In the genomic region with DNA sequence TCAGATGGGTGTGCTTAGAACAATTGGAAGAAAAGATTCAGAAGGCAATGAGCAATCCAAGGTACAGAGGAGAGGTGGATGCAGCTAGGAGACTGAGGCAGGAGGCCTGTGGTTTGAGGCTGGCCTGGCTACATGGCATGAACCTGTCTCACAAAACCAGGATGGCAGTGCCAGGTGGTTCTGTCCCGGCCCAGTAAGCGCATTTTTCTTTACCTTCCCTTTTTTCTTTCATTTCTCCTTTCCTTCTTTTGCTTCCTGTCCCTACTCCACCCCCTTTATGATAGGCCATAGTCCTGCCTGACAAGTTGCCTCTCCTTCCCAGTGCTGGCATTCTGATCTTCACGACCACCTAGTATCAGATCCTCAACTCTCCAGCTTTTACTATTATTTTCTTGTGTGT, we compare ENCODE assay signal across 27 mouse cellular contexts. TPM values are rescaled to one million over a fixed set of nuclear protein-coding genes. Genes with fewer than 3 reads are reported as not detected.
DNase-seq lines count a peak whose midpoint lies in the region; ATAC-seq and TF ChIP-seq lines count a peak whose summit lies in the region.
"Had no signal": no experiment of that assay in that cellular context is flagged by ENCODE, and none has a peak within 500 bp of the region (broad histone marks: within the 10 kb centered on the region; RNA-seq: fewer than 3 reads in every experiment).

No protein-coding gene starts in this region.

- no peak overlapping the region for H3K9ac ChIP-seq in liver, embryonic 13.5 days
- H3K9ac ChIP-seq: embryonic facial prominence, embryonic 13.5 days; heart, embryonic 13.5 days; hindbrain, embryonic 14.5 days; limb, embryonic 13.5 days; midbrain, embryonic 15.5 days; neural tube, embryonic 15.5 days had no signal

- ATAC-seq in megakaryocyte, adult 5-6 weeks (ENCODE audit: poor library complexity, severe bottlenecking) = no peak
- no peak for ATAC-seq in liver, embryonic 13.5 days (ENCODE audit: low read depth)
- ATAC-seq: forebrain, embryonic 16.5 days; inflammation-experienced regulatory T-cells, adult 6 months; lung, postnatal 0 days; midbrain, embryonic 15.5 days had no signal

- peak overlapping the region; percentile 63 for H3K27ac ChIP-seq in liver, embryonic 13.5 days
- H3K27ac ChIP-seq in small intestine, adult 2 months (ENCODE audit: insufficient read depth, low read depth, low read length) = peak overlapping the region; percentile 18; the same call in 1 of the 2 replicates
- H3K27ac ChIP-seq in embryonic facial prominence, embryonic 10.5 days (replicated peaks) = no peak overlapping the region
- H3K27ac ChIP-seq: heart, embryonic 13.5 days; hindbrain, embryonic 14.5 days; limb, embryonic 13.5 days; midbrain, embryonic 10.5 days; midbrain, embryonic 15.5 days; neural tube, embryonic 15.5 days had no signal

- H3K4me3 ChIP-seq in megakaryocyte, embryonic 14.5 days (replicated peaks) = peak overlapping the region; percentile 66
- no peak overlapping the region for H3K4me3 ChIP-seq in liver, embryonic 13.5 days (replicated peaks)
- no peak overlapping the region for H3K4me3 ChIP-seq in small intestine, adult 2 months (ENCODE audit: low read depth, low read length)
- H3K4me3 ChIP-seq in embryonic facial prominence, embryonic 10.5 days = no peak overlapping the region
- H3K4me3 ChIP-seq: embryonic facial prominence, embryonic 13.5 days; gastrocnemius, adult 2 months; heart, embryonic 13.5 days; layer of hippocampus, adult 2 months; limb, embryonic 13.5 days; midbrain, embryonic 10.5 days; midbrain, embryonic 15.5 days; neural tube, embryonic 15.5 days had no signal

- H3K9me3 ChIP-seq in megakaryocyte, embryonic 14.5 days = no peaks in the 10 kb centered on the region
- H3K9me3 ChIP-seq in liver, embryonic 13.5 days (replicated peaks) = no peaks in the 10 kb centered on the region
- peaks cover 6% of the 10 kb centered on the region; the same call in 1 of the 2 replicates for H3K9me3 ChIP-seq in embryonic facial prominence, embryonic 10.5 days
- H3K9me3 ChIP-seq: heart, embryonic 13.5 days; limb, embryonic 13.5 days; midbrain, embryonic 15.5 days; neural tube, embryonic 15.5 days had no signal

- 83% methylated on average over 3 of the region's 3 CpGs for WGBS in liver, embryonic 13.5 days (ENCODE audit: insufficient replicate concordance)
- WGBS in small intestine, adult 2 months = 53% methylated on average over 3 of the region's 3 CpGs
- 98% methylated on average over 3 of the region's 3 CpGs for WGBS in embryonic facial prominence, embryonic 10.5 days

- H3K4me2 ChIP-seq in liver, embryonic 13.5 days = no peak overlapping the region
- H3K4me2 ChIP-seq: embryonic facial prominence, embryonic 13.5 days; heart, embryonic 13.5 days; hindbrain, embryonic 14.5 days; limb, embryonic 13.5 days; midbrain, embryonic 15.5 days; neural tube, embryonic 15.5 days had no signal

- TF ChIP-seq POLR2A in small intestine, adult 2 months (IDR thresholded peaks at IDR 0.05; ENCODE audit: low read depth, low read length) = no peak

- TF ChIP-seq CTCF in small intestine, adult 2 months (IDR thresholded peaks at IDR 0.05; ENCODE audit: extremely low read depth, insufficient read length, insufficient replicate concordance, low read depth, low read length) = no peak

- peak; percentile 30 for DNase-seq in cerebellum, adult 11-12 months
- DNase-seq in cerebellum, postnatal 36 days = no peak
- no peak for DNase-seq in liver, embryonic 13.5 days
- no peak for DNase-seq in embryonic facial prominence, embryonic 10.5 days (ENCODE audit: low spot score)
- no peak for DNase-seq in urinary bladder, adult 2 months (ENCODE audit: low spot score)
- DNase-seq: adrenal gland, adult 8-10 months; cerebellum, adult 11 months; gastrocnemius, adult 2 months; gastrocnemius, postnatal 36 days; heart, postnatal 10 days; kidney, adult 11 months; lung, adult 18-20 months; right cerebral cortex, adult 18-20 months had no signal

- H3K36me3 ChIP-seq in megakaryocyte, embryonic 14.5 days (replicated peaks; ENCODE audit: low read length) = peaks cover 38% of the 10 kb centered on the region
- H3K36me3 ChIP-seq in liver, embryonic 13.5 days = peaks cover 42% of the 10 kb centered on the region
- peaks cover 23% of the 10 kb centered on the region for H3K36me3 ChIP-seq in small intestine, adult 2 months (ENCODE audit: control insufficient read depth, insufficient read depth, low read length)
- peaks cover 49% of the 10 kb centered on the region for H3K36me3 ChIP-seq in embryonic facial prominence, embryonic 10.5 days (replicated peaks)

- H3K27me3 ChIP-seq in megakaryocyte, embryonic 14.5 days (replicated peaks) = no peaks in the 10 kb centered on the region
- H3K27me3 ChIP-seq in liver, embryonic 13.5 days = no peaks in the 10 kb centered on the region
- no peaks in the 10 kb centered on the region for H3K27me3 ChIP-seq in small intestine, adult 2 months (ENCODE audit: control insufficient read depth, insufficient read depth, low read length)
- no peaks in the 10 kb centered on the region for H3K27me3 ChIP-seq in embryonic facial prominence, embryonic 10.5 days (replicated peaks; ENCODE audit: low read depth, poor library complexity, severe bottlenecking)
- H3K27me3 ChIP-seq: embryonic facial prominence, embryonic 13.5 days; heart, embryonic 13.5 days; limb, embryonic 13.5 days; midbrain, embryonic 15.5 days; neural tube, embryonic 15.5 days had no signal

- H3K4me1 ChIP-seq in megakaryocyte, embryonic 14.5 days = peaks cover 52% of the 10 kb centered on the region
- peaks cover 42% of the 10 kb centered on the region for H3K4me1 ChIP-seq in liver, embryonic 13.5 days (replicated peaks)
- H3K4me1 ChIP-seq in small intestine, adult 2 months (ENCODE audit: control insufficient read depth, insufficient read depth, insufficient read length, low read length) = peaks cover 8% of the 10 kb centered on the region
- H3K4me1 ChIP-seq in embryonic facial prominence, embryonic 10.5 days = peaks cover 21% of the 10 kb centered on the region

RNA-seq across cellular contexts. Expression of a gene that starts 2.0 kb away (rescaled TPM):
- 8.4 and 12.3 TPM in 2 replicates for polyA plus RNA-seq in megakaryocyte, embryonic 14.5 days (2012; ENCODE audit: insufficient read depth, low replicate concordance)
- 66.1 and 71.1 TPM in 2 replicates for total RNA-seq in megakaryocyte, adult 5-6 weeks (2015)
- total RNA-seq in megakaryocyte, adult 5-6 weeks (2017) = 129 and 134 TPM in 2 replicates
- 21.4 and 23.8 TPM in 2 replicates for polyA plus RNA-seq in liver, embryonic 13.5 days (2015; fragmentation: Nextera tagmentation; extraction: Ambion mirVana)
- 6.9 and 14.7 TPM in 2 replicates for polyA plus RNA-seq in small intestine, adult 2 months (2012; rRNA removed)
- 60.1 and 61.5 TPM in 2 replicates for polyA plus RNA-seq in embryonic facial prominence, embryonic 10.5 days (2016; fragmentation: Nextera tagmentation; extraction: Ambion mirVana)
- polyA plus RNA-seq in urinary bladder, adult 2 months (2012; rRNA removed) = 33.2 and 41.7 TPM in 2 replicates

RNA-seq across cellular contexts. Expression of a gene that starts 16.9 kb away (rescaled TPM):
- 58.2 and 75.1 TPM in 2 replicates for polyA plus RNA-seq in megakaryocyte, embryonic 14.5 days (2012; ENCODE audit: insufficient read depth, low replicate concordance)
- 23.5 and 46.6 TPM in 2 replicates for total RNA-seq in megakaryocyte, adult 5-6 weeks (2015)
- total RNA-seq in megakaryocyte, adult 5-6 weeks (2017) = 27.4 and 38.8 TPM in 2 replicates
- 34.5 and 41.1 TPM in 2 replicates for polyA plus RNA-seq in liver, embryonic 13.5 days (2015; fragmentation: Nextera tagmentation; extraction: Ambion mirVana)
- polyA plus RNA-seq in small intestine, adult 2 months (2012; rRNA removed) = 12.1 and 28.4 TPM in 2 replicates
- 44.6 and 48.5 TPM in 2 replicates for polyA plus RNA-seq in embryonic facial prominence, embryonic 10.5 days (2016; fragmentation: Nextera tagmentation; extraction: Ambion mirVana)
- 33.4 and 43.0 TPM in 2 replicates for polyA plus RNA-seq in urinary bladder, adult 2 months (2012; rRNA removed)

RNA-seq across cellular contexts. Expression of a gene that starts 35.6 kb away (rescaled TPM):
- polyA plus RNA-seq in megakaryocyte, embryonic 14.5 days (2012; ENCODE audit: insufficient read depth, low replicate concordance) = 6.6 TPM in 1 of 2 replicates, not detected in the other
- total RNA-seq in megakaryocyte, adult 5-6 weeks (2015) = 5.5 and 5.7 TPM in 2 replicates
- 12.6 and 15.0 TPM in 2 replicates for total RNA-seq in megakaryocyte, adult 5-6 weeks (2017)
- polyA plus RNA-seq in liver, embryonic 13.5 days (2015; fragmentation: Nextera tagmentation; extraction: Ambion mirVana) = 13.1 and 13.6 TPM in 2 replicates
- 4.8 and 5.3 TPM in 2 replicates for polyA plus RNA-seq in small intestine, adult 2 months (2012; rRNA removed)
- polyA plus RNA-seq in embryonic facial prominence, embryonic 10.5 days (2016; fragmentation: Nextera tagmentation; extraction: Ambion mirVana) = 21.3 and 22.2 TPM in 2 replicates
- 7.2 and 9.7 TPM in 2 replicates for polyA plus RNA-seq in urinary bladder, adult 2 months (2012; rRNA removed)
